21 mouse cellular contexts compared by ENCODE assay signal in genomic region chr13:100954106-100954505, GRCm38 (mm10).
DNase-seq lines count a peak whose midpoint lies in the region; ATAC-seq and TF ChIP-seq lines count a peak whose summit lies in the region.
"Had no signal": no experiment of that assay in that cellular context is flagged by ENCODE, and none has a peak within 500 bp of the region (broad histone marks: within the 10 kb centered on the region; RNA-seq: fewer than 3 reads in every experiment).

No protein-coding gene starts in this region.

- H3K4me1 ChIP-seq in lung, embryonic 14.5 days (ENCODE audit: insufficient read depth): no peaks in the 10 kb centered on the region
- no peaks in the 10 kb centered on the region for H3K4me1 ChIP-seq in lung, adult 2 months (ENCODE audit: control insufficient read depth, insufficient read depth, low read length)
- H3K4me1 ChIP-seq in testis, adult 2 months (ENCODE audit: control insufficient read depth, insufficient read depth, low read length): peaks cover 3% of the 10 kb centered on the region; the same call in 1 of the 2 replicates
- H3K4me1 ChIP-seq: embryonic facial prominence, embryonic 13.5 days; forebrain, embryonic 12.5 days had no signal

- 31% methylated on average over 1 of the region's 1 CpGs for WGBS in lung, embryonic 14.5 days
- 58% methylated on average over 1 of the region's 1 CpGs for WGBS in lung, adult 2 months

- H3K9ac ChIP-seq in lung, embryonic 14.5 days: no peak overlapping the region
- H3K9ac ChIP-seq: embryonic facial prominence, embryonic 13.5 days; forebrain, embryonic 12.5 days; forebrain, postnatal 0 days; heart, embryonic 15.5 days; hindbrain, embryonic 13.5 days had no signal

- no peak for TF ChIP-seq POLR2A in lung, adult 2 months (IDR thresholded peaks at IDR 0.05; ENCODE audit: borderline replicate concordance, extremely low read depth, low read depth, low read length)
- TF ChIP-seq POLR2A in testis, adult 2 months (IDR thresholded peaks at IDR 0.05; ENCODE audit: control insufficient read depth, low read depth, low read length): no peak

- DNase-seq in lung, embryonic 14.5 days: peak; percentile 69
- no peak for DNase-seq in lung, adult 2 months
- DNase-seq in lung, postnatal 10 days: peak; percentile 17
- no peak for DNase-seq in lung, postnatal 25 days (ENCODE audit: low spot score)
- no peak for DNase-seq in testis, postnatal 14 days (ENCODE audit: low spot score)
- DNase-seq in right cerebral cortex, postnatal 36 days (ENCODE audit: low spot score in 2 of 2): no peak
- DNase-seq: adrenal gland, adult 8-10 months; adrenal gland, postnatal 36 days; cerebellum, adult 11 months; cerebellum, adult 8-10 months; cerebellum, postnatal 14 days; forebrain, postnatal 0 days; gastrocnemius, postnatal 14 days; heart, adult 2 months; heart, postnatal 14 days had no signal

- H3K9me3 ChIP-seq in lung, embryonic 14.5 days (ENCODE audit: low read depth, low read length): no peaks in the 10 kb centered on the region
- H3K9me3 ChIP-seq: embryonic facial prominence, embryonic 13.5 days; forebrain, embryonic 12.5 days; heart, embryonic 15.5 days; hindbrain, embryonic 13.5 days had no signal

- H3K27ac ChIP-seq in lung, embryonic 14.5 days (ENCODE audit: low read depth): peak overlapping the region; percentile 37; the same call in 1 of the 2 replicates
- H3K27ac ChIP-seq in testis, adult 2 months (ENCODE audit: control insufficient read depth, insufficient read depth, low read depth, low read length): no peak overlapping the region
- H3K27ac ChIP-seq: embryonic facial prominence, embryonic 13.5 days; forebrain, embryonic 12.5 days; heart, adult 2 months; heart, embryonic 15.5 days; hindbrain, embryonic 13.5 days had no signal

- TF ChIP-seq CTCF in lung, embryonic 14.5 days (IDR thresholded peaks at IDR 0.05; ENCODE audit: low read depth): no peak
- no peak for TF ChIP-seq CTCF in lung, adult 2 months (IDR thresholded peaks at IDR 0.05; ENCODE audit: insufficient read depth, low read length)
- no peak for TF ChIP-seq CTCF in testis, adult 2 months (IDR thresholded peaks at IDR 0.05; ENCODE audit: control insufficient read depth, insufficient read depth, insufficient replicate concordance, low read depth, low read length)

- ATAC-seq in lung, embryonic 14.5 days (ENCODE audit: insufficient read depth): peak; percentile 74
- ATAC-seq: forebrain, postnatal 0 days had no signal

- H3K27me3 ChIP-seq in lung, embryonic 14.5 days (ENCODE audit: insufficient read depth, low read length): no peaks in the 10 kb centered on the region
- no peaks in the 10 kb centered on the region for H3K27me3 ChIP-seq in testis, adult 2 months (ENCODE audit: control insufficient read depth, insufficient read depth, low read length)
- H3K27me3 ChIP-seq: embryonic facial prominence, embryonic 13.5 days; forebrain, embryonic 12.5 days; heart, embryonic 15.5 days had no signal

- no peaks in the 10 kb centered on the region for H3K36me3 ChIP-seq in lung, embryonic 14.5 days (ENCODE audit: insufficient read depth)
- H3K36me3 ChIP-seq in testis, adult 2 months (ENCODE audit: control insufficient read depth, insufficient read depth, low read length): no peaks in the 10 kb centered on the region
- H3K36me3 ChIP-seq: embryonic facial prominence, embryonic 13.5 days; forebrain, embryonic 12.5 days; heart, embryonic 15.5 days; hindbrain, embryonic 13.5 days had no signal

- H3K4me2 ChIP-seq in lung, embryonic 14.5 days: no peak overlapping the region
- H3K4me2 ChIP-seq: embryonic facial prominence, embryonic 13.5 days; forebrain, embryonic 12.5 days; heart, embryonic 11.5 days; heart, embryonic 15.5 days; hindbrain, embryonic 13.5 days had no signal

- no peak overlapping the region for H3K4me3 ChIP-seq in lung, embryonic 14.5 days (ENCODE audit: low read depth, low read length)
- no peak overlapping the region for H3K4me3 ChIP-seq in lung, adult 2 months (replicated peaks; ENCODE audit: extremely low read depth, low read depth, low read length)
- H3K4me3 ChIP-seq in testis, adult 2 months (ENCODE audit: control insufficient read depth, low read depth, low read length): peak overlapping the region; percentile 19; the same call in 1 of the 2 replicates
- H3K4me3 ChIP-seq: embryonic facial prominence, embryonic 13.5 days; forebrain, embryonic 12.5 days; heart, adult 2 months; heart, embryonic 15.5 days; hindbrain, embryonic 13.5 days had no signal

Comparison
In these comparisons a context has a peak if more than half of its experiments do, and no peak if none do; other contexts are left out.
1. DNase-seq: peak in lung, embryonic 14.5 days (single experiment) and lung, postnatal 10 days (single experiment); none in lung, adult 2 months (single experiment), lung, postnatal 25 days (single experiment), testis, postnatal 14 days (single experiment) and right cerebral cortex, postnatal 36 days (0 of 2).